Mouse (Mus musculus) midbrain, postnatal 0 days (tissue): ENCODE measurements around the gene Csf2rb2. TPM values are rescaled to one million over a fixed set of nuclear protein-coding genes. Genes with fewer than 3 reads are reported as not detected.
A peak's percentile ranks its signal among the peaks of the same experiment; 100 is the strongest.

ENCODE experiments used
- ATAC-seq: fragments of 200-750 bp; cut with Nextera tagmentation; 2 replicates; pipeline ENCODE4 v1.8.0; 2017; ENCODE audit warnings: moderate number of reproducible peaks, mild to moderate bottlenecking, moderate TSS enrichment, moderate library complexity; ENCODE audit not compliant: low FRiP score
- DNase-seq: peaks from one replicate; pipeline ENCODE4 v3.0.0-alpha.2; 2015; ENCODE audit warnings: low spot score
- H3K27ac ChIP-seq: fragments of 300-500 bp; sonication (generic); 2 replicates; pipeline ENCODE4 v1.5.1; 2014; ENCODE audit warnings: low read depth, mild to moderate bottlenecking, low read length, mixed read lengths
- H3K27me3 ChIP-seq: fragments of 300-500 bp; sonication (generic); 2 replicates; pipeline ENCODE4 v1.6.1; 2014; ENCODE audit warnings: low read length, control low read depth, mixed read lengths; ENCODE audit not compliant: insufficient read depth
- H3K36me3 ChIP-seq: fragments of 300-500 bp; sonication (generic); 2 replicates; pipeline ENCODE4 v1.6.1; 2014; ENCODE audit warnings: low read length, control low read depth, mixed read lengths; ENCODE audit not compliant: insufficient read depth
- H3K4me1 ChIP-seq: fragments of 300-500 bp; sonication (generic); 2 replicates; pipeline ENCODE4 v1.6.1; 2014; ENCODE audit warnings: mild to moderate bottlenecking, control low read depth, antibody characterized with exemption, low read length, mixed read lengths; ENCODE audit not compliant: insufficient read depth
- H3K4me2 ChIP-seq: fragments of 300-500 bp; sonication (generic); 2 replicates; pipeline ENCODE4 v1.6.1; 2014; ENCODE audit warnings: low read depth, mild to moderate bottlenecking, low read length, mixed read lengths; ENCODE audit not compliant: poor library complexity, severe bottlenecking
- H3K4me3 ChIP-seq: fragments of 300-500 bp; sonication (generic); 2 replicates; pipeline ENCODE4 v1.5.1; 2014; ENCODE audit warnings: low read depth, mild to moderate bottlenecking, low read length, moderate library complexity
- H3K9ac ChIP-seq: fragments of 300-500 bp; sonication (generic); replicated peaks from 2 replicates; pipeline ENCODE4 v1.6.1; 2014; ENCODE audit warnings: mild to moderate bottlenecking, low read length, moderate library complexity, mixed read lengths; ENCODE audit not compliant: poor library complexity, severe bottlenecking
- H3K9me3 ChIP-seq: fragments of 300-500 bp; sonication (generic); 2 replicates; pipeline ENCODE4 v1.6.1; 2016; ENCODE audit warnings: low read length, control low read depth
- CTCF ChIP-seq: IDR thresholded peaks from 2 replicates; pipeline ENCODE4 v1.5.1; 2016; ENCODE audit warnings: antibody characterized with exemption, mild to moderate bottlenecking
- WGBS: fragments of 180-500 bp; shearing (Covaris S2); extraction: QIAGEN DNeasy Blood & Tissue Kit; methylation state at CpG from one replicate; pipeline ENCODE4 v1.1.7; 2014; 5-methylcytosine and 5-hydroxymethylcytosine counted together
- microRNA-seq: library from miRNA; unstranded; fragments of <30 nt; microRNA quantifications from one replicate; pipeline ENCODE4, GENCODE M21; 2016; ENCODE audit warnings: borderline number of aligned reads
- polyA plus RNA-seq: library from polyadenylated mRNA; unstranded; fragments of >200 nt; fragmentation: Nextera tagmentation; extraction: Ambion mirVana; gene quantifications from 2 replicates; pipeline ENCODE4 v1.2.1, GENCODE M21; 2015
- total RNA-seq: library from RNA; depleted of rRNA; stranded (reverse); fragments of >200 nt; gene quantifications from 2 replicates; pipeline ENCODE4 v1.2.3, GENCODE M21; 2014; rRNA removed

The Csf2rb2 gene
- total and polyA plus RNA-seq, 2 experiments from 2014 or later, result 0.11 to 0.28 TPM

GRCm38 (mm10) chr15:78243061-78243460, 62.5 kb downstream of the Csf2rb2 start:
- Histone ChIP-seq H3K27me3 (no peaks in the 10 kb centered on the region), H3K4me1 (no peaks in the 10 kb centered on the region), H3K36me3 (no peaks in the 10 kb centered on the region), H3K4me2 (no peak overlapping the region), H3K9ac (no peak overlapping the region), H3K9me3 (no peaks in the 10 kb centered on the region), H3K4me3 (no peak overlapping the region), H3K27ac (no peak overlapping the region)
- 76% methylated on average over 8 of the region's 8 CpGs for WGBS
- no peak for DNase-seq
- ATAC-seq, result no peak
- TF ChIP-seq CTCF, result no peak

GRCm38 (mm10) chr15:78241335-78241734, 64.2 kb downstream of the Csf2rb2 start:
- H3K36me3 ChIP-seq, result no peaks in the 10 kb centered on the region
- ATAC-seq, result no peak
- H3K4me2 ChIP-seq, result no peak overlapping the region
- 46% methylated on average over 10 of the region's 11 CpGs for WGBS
- no peak for TF ChIP-seq CTCF
- no peak overlapping the region for H3K4me3 ChIP-seq
- no peak overlapping the region for H3K27ac ChIP-seq
- H3K9ac ChIP-seq, result no peak overlapping the region
- DNase-seq, result no peak
- no peaks in the 10 kb centered on the region for H3K4me1 ChIP-seq
- no peaks in the 10 kb centered on the region for H3K27me3 ChIP-seq
- H3K9me3 ChIP-seq, result no peaks in the 10 kb centered on the region

DNA sequence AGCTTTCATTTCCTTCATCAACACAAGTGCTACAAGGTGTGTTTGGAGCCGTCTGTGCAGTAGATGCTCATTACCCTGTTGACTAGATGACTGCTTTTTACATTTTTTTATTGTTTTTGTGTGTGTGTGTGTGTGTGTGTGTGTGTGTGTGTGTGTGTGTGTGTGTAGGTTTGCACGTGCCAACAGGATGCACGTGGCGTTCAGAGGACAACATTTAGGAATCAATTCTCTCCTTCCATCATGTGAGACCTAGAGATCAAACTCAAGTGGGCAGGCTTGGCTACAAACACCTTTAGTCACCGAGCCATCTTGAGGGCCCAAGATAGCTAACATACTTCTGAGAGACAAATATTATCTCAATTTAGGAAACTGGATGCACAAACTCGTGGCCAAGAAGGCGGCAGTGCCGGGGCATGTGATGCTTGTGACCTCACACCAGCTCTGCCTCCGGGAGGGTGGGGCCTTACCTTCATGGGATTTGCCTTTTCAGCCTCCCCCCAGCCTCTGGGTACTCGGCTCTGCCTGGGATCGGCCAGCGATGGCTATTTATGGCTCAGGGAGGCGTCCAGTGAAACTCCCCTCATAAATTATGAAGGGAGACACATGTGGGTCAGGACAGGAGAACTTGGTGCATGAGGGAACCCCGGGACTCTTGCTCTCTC, 65.4 kb downstream of the Csf2rb2 start:
- Histone ChIP-seq H3K4me1 (no peaks in the 10 kb centered on the region), H3K9ac (no peak overlapping the region), H3K4me3 (no peak overlapping the region), H3K4me2 (no peak overlapping the region), H3K27me3 (no peaks in the 10 kb centered on the region), H3K27ac (no peak overlapping the region), H3K9me3 (no peaks in the 10 kb centered on the region), H3K36me3 (no peaks in the 10 kb centered on the region)
- ATAC-seq, result no peak
- DNase-seq, result no peak
- WGBS, result 80% methylated on average over 14 of the region's 14 CpGs
- TF ChIP-seq CTCF, result no peak

DNA sequence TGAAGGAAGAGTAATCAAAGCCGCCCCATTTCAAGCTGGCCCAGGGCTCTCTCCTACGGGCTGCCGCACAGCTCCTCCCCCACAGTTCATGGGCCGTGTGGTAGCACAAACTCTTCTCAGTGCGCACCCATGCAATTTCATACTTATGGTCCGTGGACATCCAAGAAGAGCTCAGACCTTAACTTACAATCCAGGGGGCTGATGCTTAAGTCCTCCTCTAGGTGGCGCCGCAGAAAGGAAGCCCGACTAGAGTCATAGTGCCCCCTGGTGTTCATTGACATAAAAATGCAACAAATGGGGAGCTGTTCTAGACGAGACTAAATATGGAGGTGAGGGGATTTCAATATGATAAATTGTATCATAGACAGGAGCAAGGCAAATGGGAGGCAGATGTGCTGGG, 66.1 kb downstream of the Csf2rb2 start:
- no peak overlapping the region for H3K4me3 ChIP-seq
- no peak for ATAC-seq
- DNase-seq, result peak; percentile 88
- peak; percentile 97 for TF ChIP-seq CTCF
- no peaks in the 10 kb centered on the region for H3K4me1 ChIP-seq
- no peaks in the 10 kb centered on the region for H3K36me3 ChIP-seq
- no peak overlapping the region for H3K9ac ChIP-seq
- no peak overlapping the region for H3K27ac ChIP-seq
- H3K27me3 ChIP-seq, result no peaks in the 10 kb centered on the region
- no peak overlapping the region for H3K4me2 ChIP-seq
- H3K9me3 ChIP-seq, result no peaks in the 10 kb centered on the region
- WGBS, result 22% methylated on average over 10 of the region's 10 CpGs

DNA sequence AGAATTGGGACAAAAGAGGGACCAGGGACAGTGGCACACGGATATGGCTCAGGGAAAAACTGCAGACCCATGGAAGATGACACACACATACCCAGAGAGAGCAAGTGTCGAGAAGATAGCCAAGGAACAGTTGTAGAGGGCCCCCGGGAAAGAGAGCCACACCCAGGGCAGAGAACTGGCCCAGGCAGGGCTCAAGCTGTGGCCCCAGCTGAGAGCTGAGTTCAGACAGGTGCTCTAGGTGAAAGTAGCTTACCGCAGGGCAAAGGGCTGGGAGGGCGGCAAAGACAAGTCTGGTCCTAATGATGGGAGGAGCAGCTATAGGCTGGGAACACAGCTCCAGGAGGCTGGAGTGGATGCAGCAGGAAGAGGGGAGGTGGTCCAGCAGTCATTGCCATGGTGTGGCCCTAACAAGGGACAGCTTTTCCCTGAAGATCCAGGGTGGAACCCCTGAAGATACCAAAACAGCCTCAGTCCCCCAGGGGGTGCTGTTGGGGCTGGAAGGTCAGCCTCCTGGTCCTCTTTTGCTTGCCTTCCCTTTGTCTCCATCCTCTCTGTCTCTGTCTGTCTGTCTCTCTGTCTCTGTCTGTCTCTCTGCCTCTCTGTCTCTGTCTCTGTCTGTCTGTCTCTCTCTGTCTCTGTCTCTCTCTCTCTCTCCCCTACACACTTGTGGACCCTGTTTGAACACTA, 70.6 kb downstream of the Csf2rb2 start:
- no peak for TF ChIP-seq CTCF
- WGBS, result 75% methylated on average over 5 of the region's 5 CpGs
- Histone ChIP-seq H3K9ac (no peak overlapping the region), H3K9me3 (no peaks in the 10 kb centered on the region), H3K36me3 (no peaks in the 10 kb centered on the region), H3K27me3 (no peaks in the 10 kb centered on the region), H3K27ac (no peak overlapping the region), H3K4me2 (no peak overlapping the region), H3K4me3 (no peak overlapping the region), H3K4me1 (no peaks in the 10 kb centered on the region)
- no peak for DNase-seq
- ATAC-seq, result no peak

Small RNA genes lying within 50 kb of the gene (microRNA-seq; reads per million reads assigned to microRNA genes)
- gene Mir7676-1, result not detected
- gene Mir7676-2, result not detected

Other genes starting within 250 kb of the Csf2rb2 start
- gene Cacng2, start 185.7 kb downstream of the Csf2rb2 start, total RNA-seq, result 22.3 and 22.6 TPM in 2 replicates
- 15.7 and 16.7 TPM in 2 replicates for gene Cacng2, start 185.7 kb downstream of the Csf2rb2 start, polyA plus RNA-seq
- gene Ift27, start 131.6 kb downstream of the Csf2rb2 start, total RNA-seq, result 29.5 and 37.3 TPM in 2 replicates
- 116 and 120 TPM in 2 replicates for gene Ift27, start 131.6 kb downstream of the Csf2rb2 start, polyA plus RNA-seq
- gene Pvalb, start 99.3 kb downstream of the Csf2rb2 start, total RNA-seq, result 0.61 and 3.6 TPM in 2 replicates
- gene Pvalb, start 99.3 kb downstream of the Csf2rb2 start, polyA plus RNA-seq, result 1.9 and 3.3 TPM in 2 replicates
- 0.22 and 0.42 TPM in 2 replicates for gene Ncf4, start 60.9 kb downstream of the Csf2rb2 start, total RNA-seq
- 0.65 and 1.1 TPM in 2 replicates for gene Ncf4, start 60.9 kb downstream of the Csf2rb2 start, polyA plus RNA-seq
- 1.7 and 2.2 TPM in 2 replicates for gene Csf2rb, start 20.0 kb upstream of the Csf2rb2 start, total RNA-seq
- 0.63 and 0.90 TPM in 2 replicates for gene Csf2rb, start 20.0 kb upstream of the Csf2rb2 start, polyA plus RNA-seq
- gene Tex33, start 90.2 kb upstream of the Csf2rb2 start, total RNA-seq, result not detected in 2 replicates
- gene Tex33, start 90.2 kb upstream of the Csf2rb2 start, polyA plus RNA-seq, result 0.16 TPM in 1 of 2 replicates, not detected in the other
- 31.3 and 34.8 TPM in 2 replicates for gene Tst, start 100.2 kb upstream of the Csf2rb2 start, total RNA-seq
- gene Tst, start 100.2 kb upstream of the Csf2rb2 start, polyA plus RNA-seq, result 34.4 and 40.0 TPM in 2 replicates
- 70.1 and 84.8 TPM in 2 replicates for gene Mpst, start 100.7 kb upstream of the Csf2rb2 start, total RNA-seq
- 3.2 and 3.8 TPM in 2 replicates for gene Mpst, start 100.7 kb upstream of the Csf2rb2 start, polyA plus RNA-seq
- gene Kctd17, start 122.8 kb upstream of the Csf2rb2 start, total RNA-seq, result 156 and 164 TPM in 2 replicates
- 152 and 173 TPM in 2 replicates for gene Kctd17, start 122.8 kb upstream of the Csf2rb2 start, polyA plus RNA-seq
- 0.66 TPM in 1 of 2 replicates, not detected in the other for gene Tmprss6, start 162.9 kb upstream of the Csf2rb2 start, total RNA-seq
- gene Tmprss6, start 162.9 kb upstream of the Csf2rb2 start, polyA plus RNA-seq, result 0.10 and 0.26 TPM in 2 replicates
- 0.33 and 0.38 TPM in 2 replicates for gene Il2rb, start 189.6 kb upstream of the Csf2rb2 start, total RNA-seq
- gene Il2rb, start 189.6 kb upstream of the Csf2rb2 start, polyA plus RNA-seq, result 0.19 and 0.22 TPM in 2 replicates
- 2.4 and 2.7 TPM in 2 replicates for gene C1qtnf6, start 225.7 kb upstream of the Csf2rb2 start, total RNA-seq
- gene C1qtnf6, start 225.7 kb upstream of the Csf2rb2 start, polyA plus RNA-seq, result 8.6 and 10.4 TPM in 2 replicates
- gene Sstr3, start 239.0 kb upstream of the Csf2rb2 start, total RNA-seq, result 1.1 and 2.4 TPM in 2 replicates
- 0.49 and 0.65 TPM in 2 replicates for gene Sstr3, start 239.0 kb upstream of the Csf2rb2 start, polyA plus RNA-seq